11 mouse cellular contexts compared by ENCODE assay signal in genomic region chr13:99071413-99071812, GRCm38 (mm10).
DNase-seq lines count a peak whose midpoint lies in the region; ATAC-seq and TF ChIP-seq lines count a peak whose summit lies in the region.
"Had no signal": no experiment of that assay in that cellular context is flagged by ENCODE, and none has a peak within 500 bp of the region (broad histone marks: within the 10 kb centered on the region; RNA-seq: fewer than 3 reads in every experiment).

No protein-coding gene starts in this region.

- H3K4me1 ChIP-seq in hindbrain, embryonic 10.5 days (replicated peaks), result peaks cover 18% of the 10 kb centered on the region
- no peaks in the 10 kb centered on the region for H3K4me1 ChIP-seq in hindbrain, embryonic 11.5 days (replicated peaks; ENCODE audit: control insufficient read depth, insufficient read depth, low read length)
- H3K4me1 ChIP-seq in embryonic facial prominence, embryonic 11.5 days (ENCODE audit: control insufficient read depth, insufficient read depth, low read length), result 0 out of 2 replicates have a peak, but pooled peaks cover 2% of the 10 kb centered on the region
- H3K4me1 ChIP-seq in heart, embryonic 13.5 days, result peaks cover 13% of the 10 kb centered on the region
- peaks cover 23% of the 10 kb centered on the region for H3K4me1 ChIP-seq in limb, embryonic 14.5 days (ENCODE audit: control insufficient read depth, insufficient read depth, low read length)

- 0 out of 2 replicates have a peak overlapping the region, but pooled peaks have one; percentile 23 for H3K27ac ChIP-seq in hindbrain, embryonic 10.5 days
- no peak overlapping the region for H3K27ac ChIP-seq in hindbrain, embryonic 11.5 days (ENCODE audit: low read depth, low read length)
- 0 out of 2 replicates have a peak overlapping the region, but pooled peaks have one; percentile 16 for H3K27ac ChIP-seq in embryonic facial prominence, embryonic 11.5 days (replicated peaks; ENCODE audit: low read depth, low read length)
- H3K27ac ChIP-seq in heart, embryonic 13.5 days (replicated peaks), result peak overlapping the region; percentile 25; the same call in 1 of the 2 replicates
- peak overlapping the region; percentile 11; the same call in 1 of the 2 replicates for H3K27ac ChIP-seq in limb, embryonic 14.5 days (replicated peaks; ENCODE audit: low read depth, low read length)

- WGBS in hindbrain, embryonic 10.5 days, result 44% methylated on average over 6 of the region's 6 CpGs
- 48% methylated on average over 6 of the region's 6 CpGs for WGBS in hindbrain, embryonic 11.5 days
- 27% methylated on average over 6 of the region's 6 CpGs for WGBS in embryonic facial prominence, embryonic 11.5 days
- WGBS in heart, embryonic 13.5 days, result 11% methylated on average over 6 of the region's 6 CpGs
- 21% methylated on average over 6 of the region's 6 CpGs for WGBS in limb, embryonic 14.5 days

- ATAC-seq in hindbrain, embryonic 11.5 days (ENCODE audit: low FRiP score), result no peak
- no peak for ATAC-seq in embryonic facial prominence, embryonic 11.5 days (replicated peaks; ENCODE audit: insufficient number of reproducible peaks, low FRiP score, low TSS enrichment, low read depth)
- ATAC-seq in heart, embryonic 13.5 days (ENCODE audit: extremely low read depth, insufficient number of reproducible peaks, low FRiP score, low TSS enrichment), result no peak
- ATAC-seq in limb, embryonic 14.5 days (ENCODE audit: low FRiP score, low read depth), result peak; percentile 80

- H3K4me3 ChIP-seq in hindbrain, embryonic 10.5 days, result no peak overlapping the region
- H3K4me3 ChIP-seq in hindbrain, embryonic 11.5 days (ENCODE audit: low read depth, low read length), result no peak overlapping the region
- no peak overlapping the region for H3K4me3 ChIP-seq in embryonic facial prominence, embryonic 11.5 days (ENCODE audit: low read depth, low read length)
- no peak overlapping the region for H3K4me3 ChIP-seq in heart, embryonic 13.5 days
- no peak overlapping the region for H3K4me3 ChIP-seq in limb, embryonic 14.5 days (replicated peaks; ENCODE audit: low read length)

- no peaks in the 10 kb centered on the region for H3K27me3 ChIP-seq in hindbrain, embryonic 10.5 days (ENCODE audit: insufficient read depth, poor library complexity, severe bottlenecking)
- H3K27me3 ChIP-seq in hindbrain, embryonic 11.5 days (ENCODE audit: control insufficient read depth, insufficient read depth, low read length), result no peaks in the 10 kb centered on the region
- H3K27me3 ChIP-seq in embryonic facial prominence, embryonic 11.5 days (ENCODE audit: control insufficient read depth, insufficient read depth, low read length), result no peaks in the 10 kb centered on the region
- 0 out of 2 replicates have a peak, but pooled peaks cover 2% of the 10 kb centered on the region for H3K27me3 ChIP-seq in heart, embryonic 13.5 days (replicated peaks)
- no peaks in the 10 kb centered on the region for H3K27me3 ChIP-seq in limb, embryonic 14.5 days (ENCODE audit: control insufficient read depth, insufficient read depth, low read length)
- H3K27me3 ChIP-seq: CH12.LX had no signal

- TF ChIP-seq POLR2A in limb, embryonic 14.5 days (IDR thresholded peaks at IDR 0.05; ENCODE audit: borderline replicate concordance, extremely low read depth, insufficient read depth, insufficient read length), result no peak

- no peaks in the 10 kb centered on the region for H3K36me3 ChIP-seq in hindbrain, embryonic 10.5 days
- H3K36me3 ChIP-seq in hindbrain, embryonic 11.5 days (ENCODE audit: control insufficient read depth, insufficient read depth, low read length), result no peaks in the 10 kb centered on the region
- H3K36me3 ChIP-seq in embryonic facial prominence, embryonic 11.5 days (replicated peaks; ENCODE audit: control insufficient read depth, insufficient read depth, low read depth, low read length), result no peaks in the 10 kb centered on the region
- H3K36me3 ChIP-seq in heart, embryonic 13.5 days, result no peaks in the 10 kb centered on the region
- no peaks in the 10 kb centered on the region for H3K36me3 ChIP-seq in limb, embryonic 14.5 days (ENCODE audit: control insufficient read depth, insufficient read depth, low read length)

- no peaks in the 10 kb centered on the region for H3K9me3 ChIP-seq in hindbrain, embryonic 10.5 days
- no peaks in the 10 kb centered on the region for H3K9me3 ChIP-seq in hindbrain, embryonic 11.5 days (ENCODE audit: control insufficient read depth, low read length)
- no peaks in the 10 kb centered on the region for H3K9me3 ChIP-seq in embryonic facial prominence, embryonic 11.5 days (replicated peaks; ENCODE audit: control insufficient read depth, low read length)
- H3K9me3 ChIP-seq in heart, embryonic 13.5 days, result no peaks in the 10 kb centered on the region
- no peaks in the 10 kb centered on the region; the same call in 1 of the 2 replicates for H3K9me3 ChIP-seq in limb, embryonic 14.5 days (ENCODE audit: control insufficient read depth, low read length)

- DNase-seq in hindbrain, embryonic 10.5 days (ENCODE audit: low spot score), result no peak
- no peak for DNase-seq in hindbrain, embryonic 11.5 days (ENCODE audit: low spot score)
- DNase-seq in embryonic facial prominence, embryonic 11.5 days (ENCODE audit: low spot score), result no peak
- peak; percentile 64 for DNase-seq in limb, embryonic 14.5 days (ENCODE audit: low spot score)
- no peak for DNase-seq in adrenal gland, adult 18-20 months (ENCODE audit: low spot score in 2 of 2)
- no peak for DNase-seq in right cerebral cortex, postnatal 10 days (ENCODE audit: low spot score in 2 of 2)
- no peak for DNase-seq in frontal cortex, postnatal 14 days (ENCODE audit: low spot score in 2 of 2)
- DNase-seq: liver had no signal

- H3K4me2 ChIP-seq in hindbrain, embryonic 11.5 days (replicated peaks; ENCODE audit: low read depth, low read length), result no peak overlapping the region
- no peak overlapping the region for H3K4me2 ChIP-seq in embryonic facial prominence, embryonic 11.5 days (ENCODE audit: low read depth, low read length)
- no peak overlapping the region for H3K4me2 ChIP-seq in heart, embryonic 13.5 days
- H3K4me2 ChIP-seq in limb, embryonic 14.5 days (replicated peaks; ENCODE audit: low read depth, low read length, severe bottlenecking), result no peak overlapping the region
- H3K4me2 ChIP-seq: midbrain, embryonic 11.5 days had no signal

- H3K9ac ChIP-seq in hindbrain, embryonic 11.5 days (ENCODE audit: low read depth, low read length), result no peak overlapping the region
- H3K9ac ChIP-seq in embryonic facial prominence, embryonic 11.5 days (replicated peaks; ENCODE audit: low read length), result no peak overlapping the region
- no peak overlapping the region for H3K9ac ChIP-seq in heart, embryonic 13.5 days
- no peak overlapping the region for H3K9ac ChIP-seq in limb, embryonic 14.5 days (ENCODE audit: low read depth, low read length, severe bottlenecking)
